Mouse (Mus musculus) forebrain, embryonic 10.5 days (tissue): ENCODE results near the gene Sult1a1. TPM values are rescaled to one million over a fixed set of nuclear protein-coding genes. Genes with fewer than 3 reads are reported as not detected.

Experiments used
- DNase-seq: peaks from one replicate; pipeline ENCODE4 v3.0.0-alpha.2; 2017; ENCODE audit warnings: low spot score; ENCODE audit errors: extremely low spot score
- H3K27ac ChIP-seq: fragments of 300-500 bp; sonication (generic); 2 replicates; pipeline ENCODE4 v1.5.1; 2016; ENCODE audit warnings: mild to moderate bottlenecking
- H3K27me3 ChIP-seq: fragments of 300-500 bp; sonication (generic); 2 replicates; pipeline ENCODE4 v1.6.1; 2016; ENCODE audit warnings: mild to moderate bottlenecking; ENCODE audit not compliant: poor library complexity, severe bottlenecking
- H3K36me3 ChIP-seq: fragments of 300-500 bp; sonication (generic); replicated peaks from 2 replicates; pipeline ENCODE4 v1.6.1; 2016; ENCODE audit warnings: mild to moderate bottlenecking, moderate library complexity
- H3K4me1 ChIP-seq: fragments of 300-500 bp; sonication (generic); 2 replicates; pipeline ENCODE4 v1.6.1; 2016
- H3K4me3 ChIP-seq: fragments of 300-500 bp; sonication (generic); 2 replicates; pipeline ENCODE4 v1.5.1; 2016; ENCODE audit warnings: mild to moderate bottlenecking, moderate library complexity
- H3K9me3 ChIP-seq: fragments of 300-500 bp; sonication (generic); 2 replicates; pipeline ENCODE4 v1.6.1; 2016; ENCODE audit warnings: mild to moderate bottlenecking, moderate library complexity
- WGBS: fragments of 180-500 bp; shearing (Covaris S2); methylation state at CpG from one replicate; pipeline ENCODE4 v1.1.7; 2016; 5-methylcytosine and 5-hydroxymethylcytosine counted together
- polyA plus RNA-seq: library from polyadenylated mRNA; unstranded; fragments of >200 nt; fragmentation: Nextera tagmentation; extraction: Ambion mirVana; gene quantifications from 2 replicates; pipeline ENCODE4 v1.2.1, GENCODE M21; 2016

Sult1a1 gene
- 0.16 and 0.40 TPM in 2 replicates for polyA plus RNA-seq

GRCm38 (mm10) chr7:126676207-126676606 is at the start of gene Sult1a1:
TSS of gene Sult1a1 (minus strand) at chr7:126676432.
- 93% methylated on average over 1 of the region's 1 CpGs for WGBS

DNA sequence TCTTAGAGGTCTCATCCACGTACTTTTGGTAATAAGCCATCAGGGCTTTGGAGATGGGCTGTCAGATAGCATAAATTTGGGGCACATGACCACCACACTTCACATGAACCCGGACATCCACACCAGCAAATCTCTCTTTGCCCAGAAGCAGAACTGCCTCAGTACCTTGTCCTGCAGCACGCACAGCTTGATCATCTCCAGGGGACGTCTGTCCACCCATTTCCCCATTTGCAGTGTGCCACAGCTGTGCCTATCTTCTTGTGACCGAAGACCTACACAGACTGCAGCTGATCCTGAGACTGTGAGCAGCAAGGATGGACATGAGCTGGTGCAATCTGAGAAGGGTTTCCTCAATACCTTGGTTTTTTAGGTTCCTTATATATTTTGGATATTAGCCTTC is 49.4 kb upstream of the Sult1a1 start:
- no peaks in the 10 kb centered on the region for H3K4me1 ChIP-seq
- H3K36me3 ChIP-seq = no peaks in the 10 kb centered on the region
- 88% methylated on average over 5 of the region's 5 CpGs for WGBS

More at GRCm38 (mm10) chr7:126676207-126676606, at the start of gene Sult1a1:
- H3K27me3 ChIP-seq = no peaks in the 10 kb centered on the region
- H3K9me3 ChIP-seq = no peaks in the 10 kb centered on the region
- DNase-seq = no peak
- H3K27ac ChIP-seq = no peak within 1 kb of the TSS
- H3K4me3 ChIP-seq = no peak within 1 kb of the TSS
- no peaks in the 10 kb centered on the region for H3K4me1 ChIP-seq
- peaks cover 68% of the 10 kb centered on the region for H3K36me3 ChIP-seq

DNA sequence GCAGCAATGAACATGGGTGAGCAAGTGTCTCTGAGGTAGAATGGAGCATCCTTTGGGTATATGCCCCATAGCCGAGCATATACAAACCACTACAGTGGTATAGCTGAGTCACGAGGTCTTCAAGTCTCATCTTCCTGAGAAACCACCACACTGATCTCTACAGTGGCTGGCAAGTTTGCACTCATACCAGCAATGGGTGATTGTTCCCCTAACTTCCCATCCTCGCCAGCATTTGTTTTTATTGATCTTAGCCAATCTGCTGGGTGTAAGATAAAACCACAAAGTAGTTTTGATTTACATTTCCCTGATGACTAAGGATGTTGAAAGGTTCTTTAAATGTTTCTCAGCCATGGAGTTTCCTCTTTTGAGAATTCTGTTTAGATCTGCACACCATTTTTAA is 48.8 kb upstream of the Sult1a1 start:
- 78% methylated on average over 3 of the region's 3 CpGs for WGBS

More for the DNA sequence above, 49.4 kb upstream of the Sult1a1 start:
- DNase-seq = no peak
- Histone ChIP-seq H3K27me3 (no peaks in the 10 kb centered on the region), H3K27ac (no peak overlapping the region), H3K4me3 (no peak overlapping the region), H3K9me3 (peaks cover 4% of the 10 kb centered on the region; the same call in 1 of the 2 replicates)

GRCm38 (mm10) chr7:126721635-126722034 is 45.4 kb upstream of the Sult1a1 start:
- Histone ChIP-seq H3K27ac (no peak overlapping the region), H3K27me3 (no peaks in the 10 kb centered on the region), H3K36me3 (no peaks in the 10 kb centered on the region), H3K4me3 (no peak overlapping the region), H3K4me1 (no peaks in the 10 kb centered on the region), H3K9me3 (peaks cover 4% of the 10 kb centered on the region; the same call in 1 of the 2 replicates)
- 94% methylated on average over 13 of the region's 13 CpGs for WGBS
- DNase-seq = no peak

More for the DNA sequence above, 48.8 kb upstream of the Sult1a1 start:
- no peak overlapping the region for H3K27ac ChIP-seq
- peaks cover 4% of the 10 kb centered on the region; the same call in 1 of the 2 replicates for H3K9me3 ChIP-seq
- no peaks in the 10 kb centered on the region for H3K27me3 ChIP-seq
- no peaks in the 10 kb centered on the region for H3K4me1 ChIP-seq
- H3K36me3 ChIP-seq = no peaks in the 10 kb centered on the region
- no peak overlapping the region for H3K4me3 ChIP-seq
- no peak for DNase-seq

DNA sequence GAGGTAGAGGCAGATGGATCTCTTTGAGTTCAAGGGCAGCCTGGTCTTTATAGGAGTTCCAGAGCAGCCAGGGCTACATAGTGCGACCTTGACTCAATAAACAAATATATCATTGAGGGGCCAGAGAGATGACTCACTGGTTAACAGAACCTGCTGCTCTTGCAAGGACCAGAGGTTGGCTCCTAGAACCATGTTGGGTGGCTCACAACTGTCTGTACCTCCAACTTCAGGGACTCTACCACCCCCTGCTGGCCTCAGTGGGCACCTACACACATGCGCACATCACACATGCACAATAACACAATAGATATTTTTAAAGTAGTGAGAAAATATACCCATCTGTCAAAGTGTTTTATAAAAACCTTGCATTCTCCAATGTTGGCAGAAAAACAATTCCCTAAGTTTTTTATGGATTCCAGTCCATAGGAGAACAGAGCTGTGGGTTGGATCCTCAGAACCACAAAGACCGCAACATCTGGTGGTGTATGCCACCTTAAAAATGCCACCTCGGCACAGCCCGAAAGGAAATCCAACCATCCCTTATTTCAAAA is 42.6 kb upstream of the Sult1a1 start:
- peaks cover 2% of the 10 kb centered on the region; the same call in 1 of the 2 replicates for H3K9me3 ChIP-seq
- no peak overlapping the region for H3K4me3 ChIP-seq
- WGBS = 95% methylated on average over 5 of the region's 5 CpGs
- H3K36me3 ChIP-seq = no peaks in the 10 kb centered on the region
- H3K27me3 ChIP-seq = no peaks in the 10 kb centered on the region
- DNase-seq = no peak
- no peak overlapping the region for H3K27ac ChIP-seq
- no peaks in the 10 kb centered on the region for H3K4me1 ChIP-seq

GRCm38 (mm10) chr7:126717566-126717965 is 41.3 kb upstream of the Sult1a1 start:
- no peak overlapping the region for H3K27ac ChIP-seq
- 94% methylated on average over 3 of the region's 3 CpGs for WGBS
- no peaks in the 10 kb centered on the region for H3K4me1 ChIP-seq
- DNase-seq = no peak
- no peak overlapping the region for H3K4me3 ChIP-seq
- no peaks in the 10 kb centered on the region for H3K27me3 ChIP-seq
- no peaks in the 10 kb centered on the region for H3K36me3 ChIP-seq
- H3K9me3 ChIP-seq = no peaks in the 10 kb centered on the region

DNA sequence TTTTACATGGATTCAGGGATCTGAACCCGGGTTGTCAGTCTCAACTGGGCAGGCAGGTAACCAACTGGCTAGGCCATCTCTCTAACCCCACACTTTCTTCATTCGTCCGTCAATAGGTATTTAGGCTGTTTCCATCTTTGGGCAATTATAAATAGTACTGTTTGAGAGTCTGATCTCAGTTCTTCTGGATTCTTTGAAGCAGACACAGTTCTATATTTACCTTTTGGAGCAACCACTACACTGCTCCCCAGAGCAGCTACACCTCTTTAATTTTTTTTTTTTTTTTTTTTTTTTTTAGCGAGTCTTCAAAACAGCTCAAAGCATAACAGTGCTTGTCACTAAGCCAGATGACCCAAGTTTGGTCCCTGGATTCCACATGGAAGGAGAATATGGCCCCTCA is 39.4 kb upstream of the Sult1a1 start:
- Histone ChIP-seq H3K27me3 (no peaks in the 10 kb centered on the region), H3K9me3 (no peaks in the 10 kb centered on the region), H3K4me1 (no peaks in the 10 kb centered on the region), H3K27ac (no peak overlapping the region), H3K36me3 (no peaks in the 10 kb centered on the region), H3K4me3 (no peak overlapping the region)
- DNase-seq = no peak
- WGBS = 90% methylated on average over 4 of the region's 4 CpGs

DNA sequence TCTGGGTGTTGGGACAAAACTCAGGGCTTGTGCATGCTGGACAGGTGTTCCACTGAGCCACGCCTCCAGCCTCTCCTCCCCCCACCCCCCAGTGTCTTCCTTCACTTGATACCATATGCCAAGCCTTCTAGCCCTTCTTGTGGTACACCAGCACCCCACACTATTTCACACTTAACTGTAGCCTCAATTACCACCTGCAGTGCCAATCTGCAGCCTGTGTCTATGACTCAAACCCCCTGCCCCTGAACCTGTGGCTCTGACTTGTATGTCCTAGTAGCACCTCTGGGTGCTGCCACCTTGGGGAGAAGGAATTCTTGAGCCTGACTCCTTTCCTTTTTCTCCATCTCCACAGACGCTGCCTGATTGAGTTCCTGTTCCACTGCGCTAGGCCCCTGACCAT is 35.7 kb upstream of the Sult1a1 start:
- 85% methylated on average over 3 of the region's 3 CpGs for WGBS
- no peaks in the 10 kb centered on the region for H3K4me1 ChIP-seq
- H3K27me3 ChIP-seq = no peaks in the 10 kb centered on the region
- H3K36me3 ChIP-seq = no peaks in the 10 kb centered on the region
- no peak overlapping the region for H3K4me3 ChIP-seq
- H3K27ac ChIP-seq = no peak overlapping the region
- DNase-seq = no peak
- peaks cover 4% of the 10 kb centered on the region; the same call in 1 of the 2 replicates for H3K9me3 ChIP-seq

DNA sequence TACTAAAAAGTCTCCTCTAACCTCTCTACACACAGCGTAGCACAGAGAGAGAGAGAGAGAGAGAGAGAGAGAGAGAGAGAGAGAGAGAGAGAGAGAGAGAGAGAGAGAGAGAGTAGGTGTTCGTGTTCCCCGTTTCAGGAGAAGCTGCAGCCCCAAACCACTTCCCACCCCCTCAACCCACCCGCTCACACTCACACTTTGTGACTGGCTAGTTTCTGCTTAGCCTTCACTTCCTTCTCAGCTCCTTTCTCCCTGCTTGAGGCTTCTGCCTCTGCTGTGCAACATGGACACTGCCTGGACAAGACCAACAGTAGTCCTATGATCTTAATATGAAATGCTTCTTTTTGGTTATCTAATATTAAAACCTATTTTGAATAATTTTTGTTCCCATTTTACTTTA is 34.0 kb upstream of the Sult1a1 start:
- Histone ChIP-seq H3K9me3 (peaks cover 4% of the 10 kb centered on the region; the same call in 1 of the 2 replicates), H3K4me1 (peaks cover under 1% of the 10 kb centered on the region), H3K4me3 (no peak overlapping the region), H3K27ac (no peak overlapping the region), H3K36me3 (no peaks in the 10 kb centered on the region), H3K27me3 (peaks cover 13% of the 10 kb centered on the region)
- WGBS = 67% methylated on average over 4 of the region's 4 CpGs
- DNase-seq = no peak

DNA sequence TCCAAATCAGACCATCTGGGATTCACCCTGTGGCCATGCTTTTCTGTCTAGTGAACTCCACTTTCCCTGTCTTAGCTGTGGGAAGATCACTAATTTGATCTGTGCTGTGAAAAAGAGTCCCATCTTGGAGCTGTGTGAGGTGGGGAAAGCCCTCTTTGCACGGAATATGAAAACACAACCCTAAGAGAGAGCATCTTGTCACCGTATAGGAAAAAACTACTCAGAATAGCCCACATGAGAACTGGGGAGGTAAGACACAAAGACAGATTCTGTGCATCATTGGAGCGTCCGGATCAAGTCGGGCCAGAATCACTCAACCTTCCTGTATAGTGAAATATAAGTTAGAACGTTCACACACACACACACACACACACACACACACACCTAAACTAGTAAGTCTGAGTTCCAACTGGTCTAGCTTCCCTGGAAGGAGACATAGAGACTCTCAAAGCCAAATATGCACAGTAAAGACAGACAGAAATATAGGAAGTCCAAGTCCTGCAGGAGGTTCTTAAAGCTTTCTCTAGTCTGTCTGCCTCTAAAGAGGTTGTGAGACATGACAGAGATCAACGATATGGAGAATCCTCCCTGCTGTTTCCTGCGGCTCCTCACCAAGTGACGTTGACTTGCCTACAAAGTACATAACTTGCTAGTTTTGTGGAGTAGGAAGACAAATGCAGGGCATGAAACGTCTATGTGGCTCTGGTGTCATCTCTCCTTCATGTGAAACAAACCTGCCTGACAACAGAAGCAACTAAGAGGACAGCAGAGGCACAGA is 32.1 kb upstream of the Sult1a1 start:
- no peaks in the 10 kb centered on the region for H3K36me3 ChIP-seq
- WGBS = 90% methylated on average over 10 of the region's 10 CpGs
- H3K4me3 ChIP-seq = no peak overlapping the region
- peaks cover 32% of the 10 kb centered on the region for H3K27me3 ChIP-seq
- H3K9me3 ChIP-seq = peaks cover 4% of the 10 kb centered on the region; the same call in 1 of the 2 replicates
- no peak for DNase-seq
- peaks cover 19% of the 10 kb centered on the region for H3K4me1 ChIP-seq
- no peak overlapping the region for H3K27ac ChIP-seq

DNA sequence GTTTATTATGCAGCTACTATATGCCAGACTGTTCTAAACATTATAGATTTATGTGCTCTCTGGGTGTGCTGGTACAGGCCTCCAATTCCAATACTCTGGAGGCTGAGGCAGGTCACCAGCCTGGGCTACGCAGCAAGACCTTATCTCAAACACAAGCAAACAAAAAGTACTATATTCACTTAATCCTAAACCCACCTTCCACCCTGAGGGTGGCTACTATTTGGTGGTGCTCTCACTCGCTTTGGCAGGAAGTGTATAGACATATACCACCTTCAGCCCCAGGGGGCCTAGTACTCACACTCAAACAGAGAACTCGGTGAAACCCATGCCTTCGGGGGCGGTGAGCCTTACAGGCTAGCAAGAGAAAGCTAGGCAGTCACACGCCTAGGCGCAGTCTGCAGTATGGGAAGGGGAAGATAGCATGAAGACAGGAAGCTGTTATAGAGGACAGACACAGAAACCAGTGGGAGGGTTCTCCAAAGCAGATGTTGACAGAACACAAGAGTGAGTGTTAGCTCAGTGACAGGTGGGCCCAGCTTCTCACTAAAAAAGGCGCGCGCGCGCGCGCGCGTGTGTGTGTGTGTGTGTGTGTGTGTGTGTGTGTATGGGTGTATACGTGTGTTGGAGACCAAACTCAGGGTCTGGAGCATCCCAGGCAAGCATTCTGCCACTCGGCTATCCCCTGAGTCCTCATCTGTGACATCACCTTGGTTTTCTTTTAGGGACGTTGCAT is 31.4 kb upstream of the Sult1a1 start, which contains the start of gene Coro1a:
TSS of gene Coro1a (minus strand) at position 346 of the 733 bp plus-strand sequence.
- Histone ChIP-seq H3K4me1 (peaks cover 21% of the 10 kb centered on the region), H3K4me3 (no peak within 1 kb of the TSS), H3K36me3 (no peaks in the 10 kb centered on the region), H3K27me3 (peaks cover 40% of the 10 kb centered on the region), H3K9me3 (peaks cover 4% of the 10 kb centered on the region; the same call in 1 of the 2 replicates), H3K27ac (no peak within 1 kb of the TSS)
- DNase-seq = no peak
- 92% methylated on average over 19 of the region's 19 CpGs for WGBS

- peaks cover 49% of the 10 kb centered on the region for H3K27me3 ChIP-seq
- DNase-seq = peak; percentile 76
- peak overlapping the region; percentile 78 for H3K4me3 ChIP-seq
- peaks cover 4% of the 10 kb centered on the region; the same call in 1 of the 2 replicates for H3K9me3 ChIP-seq
- 3% methylated on average over 39 of the region's 39 CpGs for WGBS
- H3K4me1 ChIP-seq = peaks cover 32% of the 10 kb centered on the region
- H3K27ac ChIP-seq = peak overlapping the region; percentile 86
- H3K36me3 ChIP-seq = peaks cover 8% of the 10 kb centered on the region
Observed at GRCm38 (mm10) chr7:126704121-126704980, 28.1 kb upstream of the Sult1a1 start.
